In genomic region chr5:65250185-65250855, GRCm38 (mm10) we compare ENCODE assay signal across 22 mouse cellular contexts. TPM values are rescaled to one million over a fixed set of nuclear protein-coding genes. Genes with fewer than 3 reads are reported as not detected.
DNase-seq lines count a peak whose midpoint lies in the region; ATAC-seq and TF ChIP-seq lines count a peak whose summit lies in the region.
"Had no signal": no experiment of that assay in that cellular context is flagged by ENCODE, and none has a peak within 500 bp of the region (broad histone marks: within the 10 kb centered on the region; RNA-seq: fewer than 3 reads in every experiment).

No protein-coding gene starts in this region.

- H3K9ac ChIP-seq in lung, embryonic 15.5 days = no peak overlapping the region
- no peak overlapping the region for H3K9ac ChIP-seq in stomach, postnatal 0 days (ENCODE audit: low read length)
- H3K9ac ChIP-seq: limb, embryonic 12.5 days; liver, embryonic 14.5 days had no signal

- TF ChIP-seq POLR2A in testis, adult 2 months (IDR thresholded peaks at IDR 0.05; ENCODE audit: control insufficient read depth, low read depth, low read length) = no peak

- 0 out of 2 replicates have a peak overlapping the region, but pooled peaks have one; percentile 14 for H3K4me2 ChIP-seq in lung, embryonic 15.5 days
- no peak overlapping the region for H3K4me2 ChIP-seq in stomach, postnatal 0 days (replicated peaks; ENCODE audit: low read depth)
- H3K4me2 ChIP-seq: limb, embryonic 12.5 days had no signal

- TF ChIP-seq EP300 in stomach, postnatal 0 days (optimal IDR thresholded peaks at IDR 0.05) = no peak

- 59% methylated on average over 7 of the region's 7 CpGs for WGBS in lung, embryonic 15.5 days
- 48% methylated on average over 7 of the region's 7 CpGs for WGBS in stomach, postnatal 0 days

- H3K27ac ChIP-seq in lung, embryonic 15.5 days = peak overlapping the region; percentile 66
- peak overlapping the region; percentile 58 for H3K27ac ChIP-seq in testis, adult 2 months (ENCODE audit: control insufficient read depth, insufficient read depth, low read depth, low read length)
- no peak overlapping the region for H3K27ac ChIP-seq in stomach, postnatal 0 days (replicated peaks)
- H3K27ac ChIP-seq: layer of hippocampus, adult 2 months; left cerebral cortex, adult 2 months; limb, embryonic 12.5 days; liver, embryonic 14.5 days had no signal

- H3K27me3 ChIP-seq in lung, embryonic 15.5 days = no peaks in the 10 kb centered on the region
- no peaks in the 10 kb centered on the region for H3K27me3 ChIP-seq in testis, adult 2 months (ENCODE audit: control insufficient read depth, insufficient read depth, low read length)
- no peaks in the 10 kb centered on the region for H3K27me3 ChIP-seq in stomach, postnatal 0 days (ENCODE audit: control insufficient read depth, insufficient read depth, low read length)
- H3K27me3 ChIP-seq: limb, embryonic 12.5 days; megakaryocyte, embryonic 14.5 days; Patski had no signal

- H3K36me3 ChIP-seq in lung, embryonic 15.5 days = no peaks in the 10 kb centered on the region
- no peaks in the 10 kb centered on the region; the same call in 1 of the 2 replicates for H3K36me3 ChIP-seq in testis, adult 2 months (ENCODE audit: control insufficient read depth, insufficient read depth, low read length)
- no peaks in the 10 kb centered on the region; the same call in 1 of the 2 replicates for H3K36me3 ChIP-seq in stomach, postnatal 0 days (ENCODE audit: control insufficient read depth, insufficient read depth, low read length)

- no peak overlapping the region for H3K4me3 ChIP-seq in lung, embryonic 15.5 days
- no peak overlapping the region for H3K4me3 ChIP-seq in testis, adult 2 months (ENCODE audit: control insufficient read depth, low read depth, low read length)
- no peak overlapping the region for H3K4me3 ChIP-seq in stomach, postnatal 0 days (ENCODE audit: low read depth, low read length)
- H3K4me3 ChIP-seq: layer of hippocampus, adult 2 months; left cerebral cortex, adult 2 months; limb, embryonic 12.5 days; megakaryocyte, embryonic 14.5 days; myocyte had no signal

- H3K9me3 ChIP-seq in lung, embryonic 15.5 days = no peaks in the 10 kb centered on the region
- H3K9me3 ChIP-seq in stomach, postnatal 0 days (ENCODE audit: control insufficient read depth, low read length) = no peaks in the 10 kb centered on the region
- H3K9me3 ChIP-seq: limb, embryonic 12.5 days; megakaryocyte, embryonic 14.5 days had no signal

- DNase-seq in embryo, embryonic 10.5 days (ENCODE audit: low spot score) = peak; percentile 14
- DNase-seq in embryo, embryonic 10 days (ENCODE audit: low spot score) = no peak
- DNase-seq in lung, postnatal 14 days = no peak
- DNase-seq in testis, postnatal 10 days (ENCODE audit: low spot score) = no peak
- peak; percentile 37 for DNase-seq in stomach, postnatal 0 days (ENCODE audit: low spot score)
- DNase-seq in cerebellum, postnatal 10 days = no peak
- DNase-seq: adrenal gland, adult 8-10 months; cerebellum, adult 8-10 months; gastrocnemius, postnatal 10 days; heart, adult 18-20 months; kidney, adult 18-20 months; kidney, postnatal 10 days; right cerebral cortex, adult 18-20 months had no signal

- peak; percentile 54; the same call in 1 of the 2 replicates for ATAC-seq in lung, embryonic 15.5 days (ENCODE audit: borderline replicate concordance, extremely low read depth, low FRiP score, low TSS enrichment)
- peak; percentile 87 for ATAC-seq in stomach, postnatal 0 days (ENCODE audit: low FRiP score, low TSS enrichment)
- ATAC-seq: Patski had no signal

- TF ChIP-seq CTCF in testis, adult 2 months (IDR thresholded peaks at IDR 0.05; ENCODE audit: control insufficient read depth, insufficient read depth, insufficient replicate concordance, low read depth, low read length) = no peak
- no peak for TF ChIP-seq CTCF in stomach, postnatal 0 days (IDR thresholded peaks at IDR 0.05; ENCODE audit: low read depth)

- H3K4me1 ChIP-seq in lung, embryonic 15.5 days = 0 out of 2 replicates have a peak, but pooled peaks cover 2% of the 10 kb centered on the region
- peaks cover 2% of the 10 kb centered on the region for H3K4me1 ChIP-seq in testis, adult 2 months (ENCODE audit: control insufficient read depth, insufficient read depth, low read length)
- no peaks in the 10 kb centered on the region for H3K4me1 ChIP-seq in stomach, postnatal 0 days (replicated peaks; ENCODE audit: control insufficient read depth, insufficient read depth)
- H3K4me1 ChIP-seq: limb, embryonic 12.5 days; megakaryocyte, embryonic 14.5 days had no signal

RNA-seq across cellular contexts. Expression of gene Wdr19, which starts 50.8 kb away (rescaled TPM):
- polyA plus RNA-seq in lung, embryonic 15.5 days (2015; fragmentation: Nextera tagmentation; extraction: Ambion mirVana) = 9.7 and 10.5 TPM in 2 replicates
- 19.4 and 20.2 TPM in 2 replicates for polyA plus RNA-seq in testis, adult 2 months (2012; rRNA removed)
- 2.4 and 2.7 TPM in 2 replicates for polyA plus RNA-seq in stomach, postnatal 0 days (2015; fragmentation: Nextera tagmentation; extraction: Ambion mirVana)

Comparison
In these comparisons a context has a peak if more than half of its experiments do, and no peak if none do; other contexts are left out.
1. DNase-seq: peak in embryo, embryonic 10.5 days (single experiment) and stomach, postnatal 0 days (single experiment); none in embryo, embryonic 10 days (single experiment), lung, postnatal 14 days (single experiment), testis, postnatal 10 days (single experiment) and cerebellum, postnatal 10 days (0 of 2).